In genomic region chr1:165716426-165716825, GRCm38 (mm10) we compare ENCODE assay signal across 12 mouse cellular contexts.
"Had no signal": no experiment of that assay in that cellular context is flagged by ENCODE, and none has a peak within 500 bp of the region (broad histone marks: within the 10 kb centered on the region; RNA-seq: fewer than 3 reads in every experiment).

No protein-coding gene starts in this region.

- H3K9ac ChIP-seq: limb, embryonic 13.5 days; lung, embryonic 15.5 days; neural tube, embryonic 12.5 days had no signal

- H3K4me2 ChIP-seq: limb, embryonic 13.5 days; liver, embryonic 12.5 days; lung, embryonic 15.5 days; neural tube, embryonic 12.5 days had no signal

- H3K9me3 ChIP-seq: limb, embryonic 13.5 days; liver, embryonic 12.5 days; lung, embryonic 15.5 days; neural tube, embryonic 12.5 days had no signal

- H3K4me3 ChIP-seq: layer of hippocampus, adult 2 months; limb, embryonic 13.5 days; liver, embryonic 12.5 days; lung, embryonic 15.5 days; neural tube, embryonic 12.5 days had no signal

- H3K36me3 ChIP-seq: limb, embryonic 13.5 days; liver, embryonic 12.5 days; lung, embryonic 15.5 days; neural tube, embryonic 12.5 days had no signal

- H3K27me3 ChIP-seq: limb, embryonic 13.5 days; liver, embryonic 12.5 days; lung, embryonic 15.5 days; neural tube, embryonic 12.5 days had no signal

- DNase-seq: kidney, adult 9 months; kidney, postnatal 10 days; kidney, postnatal 4 days; midbrain, embryonic 14.5 days; thymus, adult 2 months; thymus, postnatal 36 days had no signal

- ATAC-seq: intestine, postnatal 0 days; liver, embryonic 12.5 days had no signal

- H3K4me1 ChIP-seq: neural tube, embryonic 12.5 days had no signal

- H3K27ac ChIP-seq: limb, embryonic 13.5 days; neural tube, embryonic 12.5 days had no signal
